Mouse (Mus musculus) inflammation-experienced regulatory T-cells, adult 6 months (primary cell): ENCODE measurements around the gene Gm11172. TPM values are rescaled to one million over a fixed set of nuclear protein-coding genes. Genes with fewer than 3 reads are reported as not detected.
A peak's percentile ranks its signal among the peaks of the same experiment; 100 is the strongest.
"Not testable (repeated sequence)": the region's sequence is repeated elsewhere in the genome, so short reads cannot be mapped to it uniquely, and the experiment has no call there.

Source experiments
- ATAC-seq: one replicate; pipeline ENCODE4 v1.8.0; 2017
- polyA plus RNA-seq, 3 experiments: library from polyadenylated mRNA; unstranded; fragments of 100-300 nt; shearing (Covaris generic); gene quantifications; one replicate each; pipeline ENCODE4 v1.2.1; 2017

Gene Gm11172
- polyA plus RNA-seq, 3 experiments from 2014 or later: not detected

- ATAC-seq: peak; percentile 44
Observed at GRCm38 (mm10) chr16:10785371-10786231, 27.1 kb upstream of the Gm11172 start, which contains the start of gene Socs1. Socs1 (minus strand) TSS chr16:10785536.

- ATAC-seq: peak; percentile 50
Observed at GRCm38 (mm10) chr16:10786288-10786687, 26.4 kb upstream of the Gm11172 start.

DNA sequence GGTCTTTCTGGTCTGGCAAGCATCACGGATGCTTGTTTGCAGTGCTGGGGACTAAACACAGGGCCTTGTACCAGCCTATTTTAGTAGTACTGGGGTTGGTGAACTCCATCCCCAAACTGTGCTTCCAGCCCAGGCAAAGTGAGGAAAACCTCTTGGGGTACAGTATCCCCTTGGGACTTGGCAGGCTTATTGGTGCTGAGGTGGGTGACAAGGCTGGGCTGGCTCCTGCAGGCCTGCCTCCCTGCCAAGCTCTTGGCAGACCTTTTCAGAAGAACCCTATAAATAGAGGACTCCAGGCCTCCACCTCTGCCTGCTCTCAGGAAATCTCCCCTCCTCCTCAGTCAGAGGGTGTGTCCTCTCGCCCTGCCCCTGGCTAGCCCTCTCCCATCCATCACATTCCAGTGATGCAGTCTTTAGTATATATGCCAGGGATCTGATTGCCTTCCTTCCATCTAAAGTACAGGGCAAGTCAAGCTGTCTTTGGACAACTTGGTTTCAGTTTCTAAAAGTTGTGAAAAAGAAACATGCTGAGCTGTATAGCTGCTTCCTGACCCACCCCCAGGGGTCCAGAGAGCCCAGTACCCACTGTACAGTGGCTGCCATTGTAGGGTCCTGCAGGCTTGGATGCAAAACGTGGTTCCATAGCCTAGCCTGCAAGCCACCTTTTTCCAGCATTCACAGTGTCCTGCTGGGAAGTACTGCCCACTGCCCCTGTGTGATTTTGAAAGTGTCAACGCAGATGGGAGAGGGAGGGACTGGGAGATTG is 25.8 kb upstream of the Gm11172 start:
- ATAC-seq: no peak

DNA sequence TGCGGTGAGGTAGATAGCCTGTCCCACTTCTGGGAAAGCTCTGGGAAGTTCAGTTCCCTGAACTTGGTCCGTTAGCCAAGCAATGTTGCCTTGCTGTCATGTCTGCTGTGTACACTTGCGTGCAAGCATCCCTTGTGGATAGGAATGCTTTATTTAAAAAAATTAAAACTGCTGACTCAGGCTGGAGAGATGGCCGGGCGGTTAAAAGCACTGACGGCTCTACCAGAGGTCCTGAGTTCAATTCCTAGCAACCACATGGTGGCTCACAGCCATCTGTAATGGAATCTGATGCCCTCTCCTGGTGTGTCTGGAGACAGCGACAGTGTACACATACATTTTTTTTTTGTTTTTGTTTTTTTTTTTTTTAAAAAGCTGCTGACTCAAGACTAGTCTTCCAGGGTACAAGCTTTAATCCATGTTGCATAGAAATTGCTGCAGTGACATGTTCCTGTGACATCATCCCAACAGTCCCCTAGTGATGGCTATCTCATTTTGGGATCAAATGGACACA is 25.1 kb upstream of the Gm11172 start:
- no peak for ATAC-seq

GRCm38 (mm10) chr16:10788271-10788670 is 24.4 kb upstream of the Gm11172 start, which contains the start of gene Tnp2:
Tnp2 (minus strand) TSS chr16:10788660.
- no peak for ATAC-seq

GRCm38 (mm10) chr16:10788866-10789265 is 23.8 kb upstream of the Gm11172 start:
- ATAC-seq: peak; percentile 8

DNA sequence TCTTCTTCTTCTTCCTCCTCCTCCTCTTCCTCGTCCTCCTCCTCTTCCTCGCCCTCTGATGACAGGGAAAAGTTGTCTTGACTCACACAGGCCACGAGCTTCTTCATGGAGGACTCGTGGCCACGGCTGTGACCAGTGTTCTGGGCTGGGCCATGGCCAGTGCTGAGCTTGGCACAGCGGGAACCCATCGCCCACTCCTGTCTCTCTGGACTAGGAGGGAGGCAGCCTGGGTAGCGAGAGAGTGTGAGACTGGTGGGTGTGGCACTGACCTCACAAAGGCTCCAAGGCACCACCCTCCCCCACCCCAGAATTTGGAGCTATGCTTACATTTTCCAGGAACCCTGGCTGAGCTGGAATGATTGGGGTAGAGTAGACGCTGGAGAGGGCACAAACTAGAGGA is 22.0 kb upstream of the Gm11172 start, which contains the start of gene Prm3:
Gene Prm3 (minus strand): TSS at position 213 of the 400 bp plus-strand sequence.
- ATAC-seq: no peak

GRCm38 (mm10) chr16:10796034-10796433 is 16.7 kb upstream of the Gm11172 start, which contains the start of gene Prm2:
Prm2 (minus strand) TSS chr16:10796134.
- ATAC-seq: no peak

GRCm38 (mm10) chr16:10802420-10802819 is 10.3 kb upstream of the Gm11172 start:
- not testable (repeated sequence) for ATAC-seq

GRCm38 (mm10) chr16:10805789-10806527 is 6.8 kb upstream of the Gm11172 start, which contains the start of gene Prm1:
Prm1 (minus strand) TSS chr16:10805839.
- ATAC-seq: no peak

- ATAC-seq: no peak
Observed at GRCm38 (mm10) chr16:10810376-10810775, 2.3 kb upstream of the Gm11172 start.

GRCm38 (mm10) chr16:10813726-10814125 is 1.0 kb downstream of the Gm11172 start:
- peak; percentile 46 for ATAC-seq

DNA sequence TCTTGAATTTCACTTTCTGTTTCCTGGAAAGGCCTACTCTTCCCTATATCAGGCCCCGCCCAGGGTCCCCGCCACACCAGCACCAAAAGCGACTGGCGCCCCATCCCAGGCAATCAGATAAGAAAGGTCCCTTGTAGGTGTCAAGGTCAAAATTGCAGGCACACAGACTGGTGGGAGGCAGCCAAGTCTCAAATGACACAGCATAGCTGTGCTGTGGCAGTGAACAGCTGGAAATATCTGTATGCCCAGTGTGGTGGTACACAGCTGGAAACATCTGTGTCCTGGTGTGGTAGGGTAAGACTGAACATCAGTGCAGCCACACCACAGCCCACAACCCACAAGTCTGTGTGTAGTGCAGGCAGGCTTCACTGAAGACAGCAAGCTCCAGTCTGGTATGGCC is 2.1 kb downstream of the Gm11172 start:
- peak; percentile 21 for ATAC-seq

DNA sequence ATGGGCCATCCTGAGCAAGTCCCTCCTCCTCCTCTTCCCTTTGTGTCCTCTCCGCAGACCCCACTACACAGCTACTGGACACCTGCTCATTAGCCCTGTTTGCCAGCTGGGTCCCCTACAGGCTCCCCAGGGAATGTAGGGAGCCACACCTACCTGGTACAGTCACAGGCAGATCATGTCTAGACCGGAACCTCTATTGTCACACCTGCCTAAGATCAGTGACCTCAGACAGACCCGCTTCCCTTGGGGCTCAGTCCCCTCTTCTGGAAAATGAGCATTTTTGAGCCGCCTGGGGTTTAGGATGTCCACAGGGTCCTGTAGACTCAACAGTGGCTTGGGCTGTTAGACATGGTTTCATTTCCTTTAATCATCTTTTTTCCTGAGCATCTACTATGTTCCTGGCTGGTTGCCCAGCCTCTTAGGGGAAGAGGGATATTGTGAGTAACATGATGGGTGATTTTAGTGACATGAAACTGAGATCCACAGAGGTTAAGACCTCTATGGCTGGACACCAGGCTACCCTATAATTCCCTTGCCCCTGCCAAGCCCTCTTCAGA is 5.9 kb downstream of the Gm11172 start:
- ATAC-seq: no peak

GRCm38 (mm10) chr16:10819966-10820365 is 7.3 kb downstream of the Gm11172 start:
- no peak for ATAC-seq

- ATAC-seq: no peak
Observed at GRCm38 (mm10) chr16:10821387-10821786, 8.7 kb downstream of the Gm11172 start.

GRCm38 (mm10) chr16:10824536-10824935 is 11.8 kb downstream of the Gm11172 start:
- ATAC-seq: no peak

GRCm38 (mm10) chr16:10825840-10826239 is 13.1 kb downstream of the Gm11172 start:
- no peak for ATAC-seq

DNA sequence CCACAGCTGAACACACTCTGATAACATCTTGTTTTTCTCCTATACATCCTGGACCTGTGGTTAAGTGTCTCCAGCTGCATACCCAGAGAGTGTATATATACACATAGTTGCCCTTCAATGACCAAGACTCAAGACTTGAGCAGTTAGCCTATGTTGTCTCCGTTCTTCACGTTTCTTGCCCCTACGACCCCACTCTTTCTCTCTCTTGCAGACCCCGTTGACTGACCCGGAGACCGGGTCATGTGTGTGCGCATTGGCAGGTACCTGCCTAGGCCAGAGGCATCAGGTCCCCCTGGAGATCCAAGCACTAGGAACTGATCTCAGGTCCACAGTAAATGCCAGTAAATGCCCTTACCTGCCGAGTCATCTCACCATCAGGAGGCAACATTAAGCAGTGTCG is 14.6 kb downstream of the Gm11172 start:
- ATAC-seq: no peak

- ATAC-seq: no peak
Observed at GRCm38 (mm10) chr16:10827766-10828460, 15.2 kb downstream of the Gm11172 start.

DNA sequence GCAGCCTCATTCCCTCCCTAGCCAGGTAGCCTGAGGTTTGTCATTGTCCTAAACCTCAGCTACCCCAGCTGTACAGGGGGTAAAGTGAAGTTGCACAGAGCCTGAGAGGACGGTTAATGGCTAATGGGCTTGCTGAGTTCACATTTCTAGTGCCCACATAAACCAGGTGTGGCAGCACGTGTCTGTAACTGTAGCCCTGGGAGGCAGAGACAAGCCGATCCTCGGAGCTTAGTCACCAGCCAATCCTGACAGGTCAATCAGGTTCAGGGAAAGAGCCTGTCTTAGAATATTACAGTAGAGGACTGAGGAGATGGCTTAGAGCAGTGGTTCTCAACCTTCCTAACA is 15.7 kb downstream of the Gm11172 start:
- ATAC-seq: no peak

DNA sequence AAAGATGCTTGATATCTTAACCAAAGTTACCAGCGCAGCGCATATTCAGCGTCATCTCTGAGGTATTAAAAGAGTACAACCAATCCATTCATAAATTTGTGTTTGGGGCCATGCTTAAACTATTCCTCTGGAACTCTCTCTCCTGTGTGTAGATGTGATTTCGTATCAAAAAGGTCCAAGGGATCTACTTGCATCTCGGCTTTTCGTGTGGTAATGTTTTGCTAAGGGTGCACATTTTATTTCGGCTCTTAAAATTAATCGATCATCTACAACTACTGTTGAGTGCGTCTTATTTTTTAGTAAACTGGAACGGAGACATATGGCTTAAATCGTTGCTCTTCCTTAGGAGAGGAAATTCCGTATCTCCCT is 21.8 kb downstream of the Gm11172 start:
- peak; percentile 1 for ATAC-seq
